Mouse (Mus musculus) thymus, adult 18-20 months (tissue): ENCODE data around the gene Iscu.

Source experiments
- DNase-seq, 2 experiments: peaks; one replicate each; pipeline ENCODE4 v3.0.0; 2022; ENCODE audit warnings: mixed read lengths in 2 of 2

The Iscu gene

GRCm38 (mm10) chr5:113818572-113818971 is 46.0 kb downstream of the Iscu start:
- DNase-seq: no peak

GRCm38 (mm10) chr5:113824228-113824627 is 51.7 kb downstream of the Iscu start:
- peak in 1 of 2 experiments; percentile 70 for DNase-seq

GRCm38 (mm10) chr5:113825558-113825957 is 53.0 kb downstream of the Iscu start:
- peak in 1 of 2 experiments; percentile 71 for DNase-seq

DNA sequence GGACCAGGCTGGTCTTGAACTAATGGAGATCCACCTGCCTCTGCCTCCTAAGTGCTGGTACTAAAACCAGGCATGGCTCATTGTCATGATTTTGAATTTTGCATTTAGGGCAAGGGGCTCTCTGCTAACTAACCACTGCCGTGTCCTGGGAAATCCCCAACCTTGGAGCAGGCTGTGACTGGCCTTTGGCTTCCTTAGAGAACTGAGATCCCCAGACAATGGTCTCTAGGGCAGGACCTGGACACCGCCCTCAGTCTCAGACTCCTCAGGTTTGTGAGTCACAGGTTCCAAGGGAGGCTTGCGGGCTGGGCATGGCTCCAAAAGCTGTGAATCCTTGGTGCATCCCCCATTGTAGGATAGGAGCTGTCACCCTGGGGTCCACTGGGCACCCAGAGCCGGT is 54.1 kb downstream of the Iscu start:
- no peak for DNase-seq
